Mouse (Mus musculus) heart, embryonic 11.5 days (tissue): ENCODE results near the gene Atp6v0d1. TPM values are rescaled to one million over a fixed set of nuclear protein-coding genes. Genes with fewer than 3 reads are reported as not detected.

Experiments used
- ATAC-seq: fragments of 200-750 bp; cut with Nextera tagmentation; replicated peaks from 2 replicates; pipeline ENCODE4 v1.8.0; 2017; ENCODE audit warnings: moderate library complexity; ENCODE audit not compliant: insufficient number of reproducible peaks, low FRiP score, low TSS enrichment
- H3K27ac ChIP-seq: fragments of 300-500 bp; sonication (generic); 2 replicates; pipeline ENCODE4 v1.5.1; 2014; ENCODE audit warnings: mild to moderate bottlenecking, low read depth, low read length
- H3K27me3 ChIP-seq: fragments of 300-500 bp; sonication (generic); 2 replicates; pipeline ENCODE4 v1.6.1; 2014; ENCODE audit warnings: mild to moderate bottlenecking, low read length, mixed read lengths; ENCODE audit not compliant: control insufficient read depth, insufficient read depth
- H3K36me3 ChIP-seq: fragments of 300-500 bp; sonication (generic); 2 replicates; pipeline ENCODE4 v1.6.1; 2014; ENCODE audit warnings: mild to moderate bottlenecking, low read length, moderate library complexity, mixed read lengths; ENCODE audit not compliant: control insufficient read depth, insufficient read depth
- H3K4me1 ChIP-seq: fragments of 300-500 bp; sonication (generic); 2 replicates; pipeline ENCODE4 v1.6.1; 2014; ENCODE audit warnings: low read length; ENCODE audit not compliant: control insufficient read depth, insufficient read depth
- H3K4me2 ChIP-seq: fragments of 300-500 bp; sonication (generic); 2 replicates; pipeline ENCODE4 v1.6.1; 2014; ENCODE audit warnings: mild to moderate bottlenecking, moderate library complexity
- H3K4me3 ChIP-seq: fragments of 300-500 bp; sonication (generic); 2 replicates; pipeline ENCODE4 v1.5.1; 2014; ENCODE audit warnings: low read depth, low read length
- H3K9ac ChIP-seq: fragments of 300-500 bp; sonication (generic); 2 replicates; pipeline ENCODE4 v1.6.1; 2014; ENCODE audit warnings: mild to moderate bottlenecking, low read depth, low read length, moderate library complexity
- H3K9me3 ChIP-seq: fragments of 300-500 bp; sonication (generic); replicated peaks from 2 replicates; pipeline ENCODE4 v1.6.1; 2016; ENCODE audit warnings: low read length; ENCODE audit not compliant: control insufficient read depth
- WGBS: fragments of 180-500 bp; shearing (Covaris S2); extraction: QIAGEN DNeasy Blood & Tissue Kit; methylation state at CpG from one replicate; pipeline ENCODE4 v1.1.7; 2014; ENCODE audit not compliant: insufficient replicate concordance; 5-methylcytosine and 5-hydroxymethylcytosine counted together
- polyA plus RNA-seq: library from polyadenylated mRNA; unstranded; fragments of >200 nt; fragmentation: Nextera tagmentation; extraction: Ambion mirVana; gene quantifications from 2 replicates; pipeline ENCODE4 v1.2.1, GENCODE M21; 2014

Gene Atp6v0d1
- polyA plus RNA-seq, 1 experiment from 2014 or later = 80.7 TPM

DNA sequence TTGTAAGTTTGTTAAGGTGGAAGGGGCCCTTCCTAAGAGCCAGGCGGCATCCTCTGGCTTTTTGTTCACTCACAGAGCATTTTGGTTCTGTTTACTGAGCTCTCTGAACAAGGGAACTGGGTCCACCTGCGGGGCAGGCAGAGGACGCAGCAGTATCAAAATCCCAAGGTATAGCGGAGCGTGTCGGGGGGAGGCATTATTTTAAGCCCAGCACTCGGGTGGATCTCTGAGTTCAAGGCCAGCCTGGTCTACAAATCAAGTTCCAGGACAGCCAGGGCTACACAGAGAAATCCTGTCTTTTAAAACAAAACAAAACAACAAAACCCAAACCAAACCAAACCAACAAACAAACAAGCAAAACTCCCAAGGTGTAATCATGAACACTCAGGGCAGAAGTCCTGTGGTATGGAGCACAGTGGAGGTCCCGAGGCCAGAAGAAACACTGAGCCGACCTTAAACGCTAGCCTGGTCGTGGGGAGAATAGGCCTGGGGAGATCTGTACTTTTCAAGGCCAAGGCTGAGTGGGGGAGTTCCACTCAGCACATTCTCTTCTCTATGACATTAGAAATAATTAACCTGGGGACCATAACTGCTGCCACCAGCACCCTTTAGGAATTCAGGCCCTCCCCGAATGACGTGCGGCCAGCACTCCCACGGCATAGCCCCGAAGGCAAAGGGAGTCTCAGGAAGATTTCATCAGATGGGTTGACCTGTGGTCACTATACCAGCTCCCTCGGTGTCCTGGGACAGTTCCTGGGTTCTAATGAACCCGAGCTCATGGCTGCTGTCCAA lies 28.8 kb upstream of the Atp6v0d1 start:
- Histone ChIP-seq H3K4me1 (peaks cover 14% of the 10 kb centered on the region), H3K4me2 (peak overlapping the region; percentile 61), H3K9me3 (no peaks in the 10 kb centered on the region), H3K27ac (peak overlapping the region; percentile 86), H3K27me3 (no peaks in the 10 kb centered on the region), H3K36me3 (no peaks in the 10 kb centered on the region), H3K9ac (peak overlapping the region; percentile 60), H3K4me3 (peak overlapping the region; percentile 32)
- no peak for ATAC-seq
- 60% methylated on average over 18 of the region's 18 CpGs for WGBS

DNA sequence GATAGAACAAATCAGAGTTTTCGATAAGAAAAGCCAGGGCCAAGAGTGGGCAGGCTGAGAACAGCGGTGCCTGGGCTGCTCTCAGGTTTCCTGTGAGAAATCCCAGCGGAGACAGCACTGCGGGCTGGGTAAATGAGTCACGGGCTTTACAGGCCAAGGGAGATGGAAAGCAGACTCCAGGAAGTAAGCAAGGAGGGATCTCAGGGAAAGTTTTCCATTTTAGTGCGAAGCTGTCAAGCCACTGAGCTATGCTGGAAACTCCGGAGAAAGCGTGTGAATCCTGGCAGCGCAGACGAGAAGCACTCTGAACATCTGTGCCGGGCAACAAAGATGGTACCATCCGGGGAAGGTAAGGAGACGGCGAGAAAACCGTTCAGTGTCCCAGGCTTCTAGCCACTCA lies 28.0 kb upstream of the Atp6v0d1 start:
- no peaks in the 10 kb centered on the region for H3K36me3 ChIP-seq
- no peaks in the 10 kb centered on the region for H3K27me3 ChIP-seq
- H3K4me1 ChIP-seq = peaks cover 14% of the 10 kb centered on the region
- H3K9me3 ChIP-seq = no peaks in the 10 kb centered on the region
- ATAC-seq = peak; percentile 73
- 11% methylated on average over 15 of the region's 15 CpGs for WGBS
- peak overlapping the region; percentile 61 for H3K4me2 ChIP-seq
- H3K9ac ChIP-seq = peak overlapping the region; percentile 60
- peak overlapping the region; percentile 86 for H3K27ac ChIP-seq
- H3K4me3 ChIP-seq = peak overlapping the region; percentile 32

DNA sequence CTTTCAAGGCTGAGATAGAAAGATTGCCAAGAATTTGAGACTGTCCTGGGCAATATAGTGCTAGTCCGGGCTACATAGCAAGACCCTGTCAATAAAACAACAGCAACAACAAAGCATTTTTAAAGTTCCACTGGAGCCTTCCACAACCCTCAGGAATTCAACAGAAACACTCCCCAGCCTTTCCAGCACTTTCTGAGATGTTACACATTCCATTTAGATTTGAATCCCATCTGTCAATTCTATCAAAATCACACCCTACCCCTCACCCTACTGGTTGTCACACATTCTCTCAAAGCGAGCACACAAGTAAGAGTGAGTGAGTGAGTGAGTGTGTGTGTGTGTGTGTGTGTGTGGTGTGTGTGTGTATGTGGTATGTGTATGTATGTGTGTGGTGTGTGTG lies 26.6 kb upstream of the Atp6v0d1 start:
- H3K4me1 ChIP-seq = peaks cover 14% of the 10 kb centered on the region
- H3K9me3 ChIP-seq = no peaks in the 10 kb centered on the region
- 63% methylated on average over 2 of the region's 2 CpGs for WGBS
- no peaks in the 10 kb centered on the region for H3K36me3 ChIP-seq
- no peak overlapping the region for H3K4me2 ChIP-seq
- H3K27ac ChIP-seq = no peak overlapping the region
- no peak overlapping the region for H3K9ac ChIP-seq
- no peak for ATAC-seq
- no peaks in the 10 kb centered on the region for H3K27me3 ChIP-seq
- no peak overlapping the region for H3K4me3 ChIP-seq

DNA sequence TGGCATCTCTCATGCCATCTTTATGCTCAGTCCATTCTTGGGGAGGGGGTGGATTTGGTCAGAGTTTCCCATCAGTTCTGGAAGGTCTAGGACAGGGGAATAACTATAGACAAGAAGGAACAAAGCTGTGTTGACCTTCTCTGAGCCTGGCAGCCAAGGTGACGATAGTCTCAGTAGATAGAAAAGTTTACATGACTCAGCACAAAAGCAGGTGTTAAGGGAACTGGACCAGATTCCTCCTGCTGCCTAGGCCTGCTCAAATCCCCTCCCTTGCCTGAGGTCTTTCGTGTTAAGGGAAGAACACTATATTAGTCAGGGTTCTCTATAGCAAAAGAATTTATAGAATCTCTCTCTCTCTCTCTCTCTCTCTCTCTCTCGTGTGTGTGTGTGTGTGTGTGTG lies 13.9 kb upstream of the Atp6v0d1 start:
- Histone ChIP-seq H3K9ac (no peak overlapping the region), H3K4me2 (no peak overlapping the region), H3K9me3 (no peaks in the 10 kb centered on the region), H3K4me1 (no peaks in the 10 kb centered on the region), H3K27me3 (no peaks in the 10 kb centered on the region), H3K36me3 (no peaks in the 10 kb centered on the region), H3K27ac (no peak overlapping the region), H3K4me3 (no peak overlapping the region)
- WGBS = 57% methylated on average over 3 of the region's 3 CpGs
- no peak; the same call in 1 of the 2 replicates for ATAC-seq

DNA sequence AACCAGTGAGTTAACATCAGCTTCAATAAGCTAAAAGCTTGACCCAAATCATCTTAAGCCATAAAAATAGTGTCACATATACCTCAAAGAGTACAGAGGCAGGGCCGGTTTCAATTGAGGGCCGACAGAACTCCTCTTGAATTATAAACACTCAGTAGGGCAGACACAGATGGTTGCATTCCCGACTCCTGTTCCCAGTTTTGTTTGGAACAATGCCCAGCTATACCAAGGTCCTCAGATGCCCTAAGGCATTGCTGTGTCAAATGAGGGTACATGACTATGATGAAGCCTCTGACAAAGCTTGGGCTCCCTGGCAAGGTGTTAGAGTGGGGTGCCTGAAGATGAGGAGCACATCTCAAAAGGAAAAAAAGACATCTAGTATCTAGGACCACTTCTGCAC lies 9.7 kb upstream of the Atp6v0d1 start:
- no peak overlapping the region for H3K27ac ChIP-seq
- H3K27me3 ChIP-seq = no peaks in the 10 kb centered on the region
- no peaks in the 10 kb centered on the region for H3K9me3 ChIP-seq
- no peaks in the 10 kb centered on the region for H3K4me1 ChIP-seq
- WGBS = 65% methylated on average over 3 of the region's 3 CpGs
- no peak for ATAC-seq
- H3K4me3 ChIP-seq = no peak overlapping the region
- no peak overlapping the region for H3K9ac ChIP-seq
- H3K4me2 ChIP-seq = no peak overlapping the region
- no peaks in the 10 kb centered on the region for H3K36me3 ChIP-seq

DNA sequence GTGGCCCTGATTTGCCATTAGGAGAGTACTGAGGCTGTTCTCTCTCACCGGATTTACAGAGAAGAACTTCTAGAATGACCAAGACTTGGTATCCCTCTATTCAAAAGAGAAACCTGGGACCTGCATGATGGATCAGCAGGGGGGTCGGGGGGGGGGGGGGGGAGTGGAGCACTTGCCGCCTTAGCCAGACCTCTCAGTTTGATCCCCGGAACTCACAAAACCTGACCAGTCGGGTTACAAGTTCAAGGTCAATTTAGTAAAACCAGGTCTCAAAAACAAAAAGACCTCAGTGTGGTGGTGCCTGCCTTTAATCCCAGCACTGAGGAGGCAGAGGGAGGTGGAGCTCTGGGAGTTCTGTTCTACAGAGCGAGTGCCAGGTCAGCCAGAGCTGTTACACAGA lies 8.9 kb upstream of the Atp6v0d1 start:
- Histone ChIP-seq H3K4me2 (no peak overlapping the region), H3K4me1 (no peaks in the 10 kb centered on the region), H3K27me3 (no peaks in the 10 kb centered on the region), H3K9me3 (no peaks in the 10 kb centered on the region), H3K4me3 (no peak overlapping the region), H3K9ac (no peak overlapping the region), H3K27ac (no peak overlapping the region), H3K36me3 (no peaks in the 10 kb centered on the region)
- WGBS = 43% methylated on average over 6 of the region's 6 CpGs
- ATAC-seq = no peak

DNA sequence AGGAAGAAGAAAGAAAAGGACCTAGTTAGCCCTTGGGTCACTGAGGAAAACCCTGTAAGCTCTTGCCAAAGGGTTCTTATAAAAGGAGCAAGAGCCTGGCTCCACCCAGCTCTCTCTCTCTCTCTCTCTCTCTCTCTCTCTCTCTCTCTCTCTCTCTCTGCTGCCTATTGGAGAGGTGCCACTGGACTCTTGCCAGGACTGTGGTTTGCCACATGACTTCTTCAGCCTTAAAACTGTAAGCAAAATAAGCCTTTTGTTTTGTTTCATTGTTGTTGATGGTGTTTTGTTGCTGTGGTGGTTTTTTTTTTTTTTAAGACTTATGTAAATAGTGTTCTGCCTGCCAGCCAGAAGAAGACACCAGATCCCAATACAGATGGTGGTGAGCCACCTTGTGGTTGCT lies 7.6 kb upstream of the Atp6v0d1 start:
- no peaks in the 10 kb centered on the region for H3K36me3 ChIP-seq
- H3K4me1 ChIP-seq = no peaks in the 10 kb centered on the region
- no peak overlapping the region for H3K27ac ChIP-seq
- H3K4me2 ChIP-seq = no peak overlapping the region
- H3K9ac ChIP-seq = no peak overlapping the region
- H3K4me3 ChIP-seq = no peak overlapping the region
- no peaks in the 10 kb centered on the region for H3K27me3 ChIP-seq
- no peaks in the 10 kb centered on the region for H3K9me3 ChIP-seq
- ATAC-seq = no peak

DNA sequence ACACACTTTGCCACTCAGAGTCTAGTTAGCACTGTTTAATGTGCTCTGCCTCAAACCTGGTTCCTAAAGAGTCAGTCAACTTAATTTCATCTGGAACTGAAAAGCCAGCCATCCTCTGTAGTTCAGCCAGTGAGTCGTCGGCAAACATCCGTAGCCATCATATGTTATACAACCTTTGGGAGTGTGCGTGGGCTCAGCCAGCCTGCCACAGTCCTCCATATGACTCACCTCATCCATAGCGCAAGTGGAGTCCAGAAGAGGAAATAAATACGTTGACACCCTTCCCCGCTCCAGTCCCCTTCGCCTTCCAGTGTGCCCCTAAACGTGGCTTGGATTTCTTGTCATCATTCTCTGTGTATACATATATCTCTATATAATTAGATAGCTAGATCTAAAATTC lies 6.0 kb upstream of the Atp6v0d1 start:
- WGBS = 84% methylated on average over 9 of the region's 9 CpGs

More for the DNA sequence above, 6.0 kb upstream of the Atp6v0d1 start:
- ATAC-seq = no peak
- no peaks in the 10 kb centered on the region for H3K9me3 ChIP-seq
- no peaks in the 10 kb centered on the region; the same call in 1 of the 2 replicates for H3K4me1 ChIP-seq
- H3K4me3 ChIP-seq = no peak overlapping the region
- H3K4me2 ChIP-seq = no peak overlapping the region
- no peak overlapping the region for H3K27ac ChIP-seq
- H3K36me3 ChIP-seq = no peaks in the 10 kb centered on the region
- H3K27me3 ChIP-seq = no peaks in the 10 kb centered on the region
- H3K9ac ChIP-seq = no peak overlapping the region
